Mouse (Mus musculus) heart, postnatal 0 days (tissue): Measurements from ENCODE around the gene Nt5dc3. TPM values are rescaled to one million over a fixed set of nuclear protein-coding genes. Genes with fewer than 3 reads are reported as not detected.

Experiments
- ATAC-seq: fragments of 200-750 bp; cut with Nextera tagmentation; 2 replicates; pipeline ENCODE4 v1.8.0; 2017; ENCODE audit warnings: low read depth, moderate number of reproducible peaks, moderate library complexity; ENCODE audit not compliant: insufficient read depth
- DNase-seq: peaks from one replicate; pipeline ENCODE4 v3.0.0-alpha.2; 2016; ENCODE audit warnings: low spot score
- H3K27ac ChIP-seq: fragments of 300-500 bp; sonication (generic); 2 replicates; pipeline ENCODE4 v1.5.1; 2014; ENCODE audit warnings: low read depth, mild to moderate bottlenecking
- H3K27me3 ChIP-seq: fragments of 300-500 bp; sonication (generic); 2 replicates; pipeline ENCODE4 v1.6.1; 2014; ENCODE audit warnings: low read length, mixed read lengths; ENCODE audit not compliant: control insufficient read depth, insufficient read depth
- H3K36me3 ChIP-seq: fragments of 300-500 bp; sonication (generic); replicated peaks from 2 replicates; pipeline ENCODE4 v1.6.1; 2014; ENCODE audit warnings: low read length, mixed read lengths; ENCODE audit not compliant: control insufficient read depth, insufficient read depth
- H3K4me1 ChIP-seq: fragments of 300-500 bp; sonication (generic); 2 replicates; pipeline ENCODE4 v1.6.1; 2014; ENCODE audit warnings: antibody characterized with exemption; ENCODE audit not compliant: control insufficient read depth, insufficient read depth
- H3K4me2 ChIP-seq: fragments of 300-500 bp; sonication (generic); 2 replicates; pipeline ENCODE4 v1.6.1; 2014; ENCODE audit warnings: low read depth, mild to moderate bottlenecking, low read length, moderate library complexity
- H3K4me3 ChIP-seq: fragments of 300-500 bp; sonication (generic); 2 replicates; pipeline ENCODE4 v1.5.1; 2014; ENCODE audit warnings: low read depth, low read length
- H3K9ac ChIP-seq: fragments of 300-500 bp; sonication (generic); replicated peaks from 2 replicates; pipeline ENCODE4 v1.6.1; 2014; ENCODE audit warnings: low read depth, low read length, mixed read lengths
- H3K9me3 ChIP-seq: fragments of 300-500 bp; sonication (generic); replicated peaks from 2 replicates; pipeline ENCODE4 v1.6.1; 2016; ENCODE audit warnings: low read length; ENCODE audit not compliant: control insufficient read depth
- CTCF ChIP-seq: IDR thresholded peaks from 2 replicates; pipeline ENCODE4 v1.5.1; 2016; ENCODE audit warnings: antibody characterized with exemption, control low read depth, low read depth
- EP300 ChIP-seq: IDR thresholded peaks from 2 replicates; pipeline ENCODE4 v1.6.1; 2016; ENCODE audit warnings: antibody characterized with exemption, low read depth
- WGBS: fragments of 180-500 bp; shearing (Covaris S2); extraction: QIAGEN DNeasy Blood & Tissue Kit; methylation state at CpG from one replicate; pipeline ENCODE4 v1.1.7; 2014; 5-methylcytosine and 5-hydroxymethylcytosine counted together
- polyA plus RNA-seq: library from polyadenylated mRNA; unstranded; fragments of >200 nt; fragmentation: Nextera tagmentation; extraction: Ambion mirVana; gene quantifications from 2 replicates; pipeline ENCODE4 v1.2.1, GENCODE M21; 2015
- total RNA-seq: library from RNA; depleted of rRNA; stranded (reverse); fragments of >200 nt; gene quantifications from 2 replicates; pipeline ENCODE4 v1.2.3, GENCODE M21; 2014; ENCODE audit warnings: low replicate concordance

The Nt5dc3 gene
- total and polyA plus RNA-seq, 2 experiments from 2014 or later, result 4.2 to 22.4 TPM

DNA sequence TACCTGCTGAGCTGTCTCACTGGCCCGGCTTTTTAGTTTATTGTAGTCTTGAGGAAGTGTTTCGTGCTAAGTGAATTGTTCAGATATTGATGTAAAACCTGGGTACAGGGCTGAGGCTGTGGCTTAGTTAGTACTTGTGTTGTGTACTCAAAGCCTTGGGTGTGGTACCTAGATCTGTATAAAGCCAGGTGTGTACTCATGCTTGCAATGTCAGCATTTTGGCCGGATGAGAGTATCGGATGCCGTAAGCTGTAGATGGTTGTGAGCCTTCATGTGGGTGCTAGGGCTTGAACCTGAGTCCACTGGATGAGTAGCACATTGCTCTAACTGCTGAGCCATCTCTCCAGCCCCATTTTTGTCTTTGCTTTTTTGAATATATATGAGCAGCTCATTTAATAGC lies 7.3 kb downstream of the Nt5dc3 start:
- Histone ChIP-seq H3K27ac (no peak overlapping the region), H3K27me3 (no peaks in the 10 kb centered on the region), H3K9me3 (no peaks in the 10 kb centered on the region), H3K36me3 (no peaks in the 10 kb centered on the region), H3K4me2 (no peak overlapping the region), H3K9ac (no peak overlapping the region), H3K4me1 (peaks cover 50% of the 10 kb centered on the region), H3K4me3 (no peak overlapping the region)
- TF ChIP-seq CTCF, result no peak
- no peak for TF ChIP-seq EP300
- no peak for ATAC-seq
- no peak for DNase-seq
- 90% methylated on average over 5 of the region's 5 CpGs for WGBS

GRCm38 (mm10) chr10:86788193-86788592 lies 9.4 kb downstream of the Nt5dc3 start:
- no peak overlapping the region for H3K9ac ChIP-seq
- DNase-seq (no peak), ATAC-seq (no peak)
- no peak overlapping the region for H3K4me2 ChIP-seq
- peak overlapping the region; percentile 18; the same call in 1 of the 2 replicates for H3K27ac ChIP-seq
- H3K9me3 ChIP-seq, result no peaks in the 10 kb centered on the region
- H3K36me3 ChIP-seq, result no peaks in the 10 kb centered on the region
- no peaks in the 10 kb centered on the region for H3K27me3 ChIP-seq
- TF ChIP-seq CTCF (no peak), EP300 (no peak)
- H3K4me3 ChIP-seq, result no peak overlapping the region
- peaks cover 46% of the 10 kb centered on the region for H3K4me1 ChIP-seq
- 39% methylated on average over 5 of the region's 5 CpGs for WGBS

GRCm38 (mm10) chr10:86789146-86789672 lies 10.4 kb downstream of the Nt5dc3 start:
- no peak for ATAC-seq
- WGBS, result 77% methylated on average over 7 of the region's 7 CpGs

GRCm38 (mm10) chr10:86791507-86792184 lies 12.8 kb downstream of the Nt5dc3 start:
- H3K27me3 ChIP-seq, result no peaks in the 10 kb centered on the region
- H3K36me3 ChIP-seq, result no peaks in the 10 kb centered on the region
- peak overlapping the region; percentile 61 for H3K27ac ChIP-seq
- no peak overlapping the region for H3K4me3 ChIP-seq
- H3K9ac ChIP-seq, result no peak overlapping the region
- TF ChIP-seq CTCF (no peak), EP300 (no peak)
- no peak overlapping the region for H3K4me2 ChIP-seq
- WGBS, result 54% methylated on average over 7 of the region's 7 CpGs
- no peaks in the 10 kb centered on the region for H3K9me3 ChIP-seq
- DNase-seq (no peak), ATAC-seq (no peak)
- peaks cover 58% of the 10 kb centered on the region for H3K4me1 ChIP-seq

More at GRCm38 (mm10) chr10:86789146-86789672, 10.4 kb downstream of the Nt5dc3 start:
- H3K27me3 ChIP-seq, result no peaks in the 10 kb centered on the region
- TF ChIP-seq EP300 (no peak), CTCF (no peak)
- peaks cover 49% of the 10 kb centered on the region for H3K4me1 ChIP-seq
- no peaks in the 10 kb centered on the region for H3K36me3 ChIP-seq
- no peak overlapping the region for H3K9ac ChIP-seq
- H3K9me3 ChIP-seq, result no peaks in the 10 kb centered on the region
- no peak overlapping the region for H3K27ac ChIP-seq
- H3K4me2 ChIP-seq, result no peak overlapping the region
- no peak overlapping the region for H3K4me3 ChIP-seq
- no peak for DNase-seq

- H3K9ac ChIP-seq, result peak overlapping the region; percentile 34; the same call in 1 of the 2 replicates
- H3K4me2 ChIP-seq, result no peak overlapping the region
- H3K4me3 ChIP-seq, result no peak overlapping the region
- DNase-seq, result peak; percentile 76
- WGBS, result 30% methylated on average over 2 of the region's 2 CpGs
- no peaks in the 10 kb centered on the region for H3K9me3 ChIP-seq
- H3K4me1 ChIP-seq, result peaks cover 44% of the 10 kb centered on the region
- peak; percentile 81 for ATAC-seq
- TF ChIP-seq EP300 (0 out of 2 replicates have a peak, but pooled peaks have one; percentile 20), CTCF (no peak)
- no peaks in the 10 kb centered on the region for H3K36me3 ChIP-seq
- H3K27me3 ChIP-seq, result no peaks in the 10 kb centered on the region
- peak overlapping the region; percentile 94 for H3K27ac ChIP-seq
These were observed 14.7 kb downstream of the Nt5dc3 start for GRCm38 (mm10) chr10:86793509-86793951.
